Mouse (Mus musculus): Measurements from ENCODE around the gene Nadsyn1.

The Nadsyn1 gene

DNA sequence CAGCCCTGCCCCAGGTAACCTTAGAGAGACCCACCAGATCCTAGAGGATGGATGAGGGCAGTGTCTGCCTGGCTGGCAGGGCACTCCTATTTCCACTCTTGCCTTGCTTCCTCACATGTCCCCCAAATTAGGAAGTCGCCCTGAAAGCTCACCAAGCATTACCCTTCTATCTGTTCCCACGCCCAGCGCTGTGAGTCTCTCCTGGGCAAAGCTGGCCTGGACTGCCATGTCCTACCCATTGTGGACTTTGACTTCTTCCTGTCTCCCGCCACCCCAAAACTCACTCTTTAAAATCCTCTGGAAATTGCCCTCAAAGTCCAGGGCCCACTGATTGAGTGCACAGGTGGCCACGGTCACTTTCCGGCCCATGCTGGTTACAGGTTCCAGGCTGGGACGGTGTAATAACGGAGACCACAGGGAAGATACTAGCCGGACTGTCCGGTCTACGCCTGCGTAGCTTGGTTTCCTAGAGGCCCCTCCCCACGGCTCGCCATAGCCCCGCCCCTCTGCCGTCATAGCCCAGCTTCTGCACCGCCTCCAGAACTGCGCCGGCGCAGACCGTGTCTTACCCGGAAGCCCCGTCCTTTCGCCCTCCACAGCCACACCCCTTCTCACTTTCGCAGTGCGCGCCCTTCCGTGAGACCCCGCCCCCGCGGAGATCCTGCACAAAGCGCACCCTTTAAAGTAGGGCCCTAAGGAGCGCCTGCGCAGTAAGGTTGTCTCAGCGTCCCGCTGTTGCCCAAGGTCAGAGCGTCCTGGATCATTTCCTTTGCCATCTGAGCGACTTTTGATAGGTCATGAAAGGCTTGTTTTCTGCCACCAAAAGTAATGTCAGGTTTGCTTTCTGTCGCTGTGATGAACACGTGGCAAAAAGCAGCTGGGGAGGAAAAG lies at the start of gene Nadsyn1, which contains the start of gene Dhcr7:
TSS of gene Nadsyn1 (minus strand) at position 475 of the 891 bp plus-strand sequence.
TSS of gene Dhcr7 (plus strand) at position 771 of the 891 bp plus-strand sequence.
- DNase-seq (ENCODE audit: low spot score in 2 of 2): peak; percentile 99

DNA sequence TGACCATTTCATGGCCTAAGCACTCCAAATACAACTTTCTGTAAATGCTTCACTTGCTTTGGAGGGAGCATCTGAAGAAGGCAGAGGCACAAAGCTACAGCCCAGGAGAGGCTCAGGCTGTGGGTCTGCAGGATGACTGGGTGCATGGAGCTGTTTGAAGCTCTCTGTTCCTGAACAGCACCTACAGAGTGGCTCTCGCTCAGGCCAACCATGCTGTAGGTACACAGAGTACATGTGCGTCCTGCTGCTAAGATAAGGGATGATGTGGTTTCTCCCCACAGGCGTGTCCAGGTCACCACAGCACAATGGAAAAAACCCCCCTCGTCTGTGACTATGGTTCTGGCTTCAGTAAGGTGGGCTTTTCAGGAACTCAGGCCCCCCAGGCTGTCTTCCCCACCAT lies 46.2 kb upstream of the Nadsyn1 start:
- DNase-seq (ENCODE audit: low spot score in 2 of 2): no peak

DNA sequence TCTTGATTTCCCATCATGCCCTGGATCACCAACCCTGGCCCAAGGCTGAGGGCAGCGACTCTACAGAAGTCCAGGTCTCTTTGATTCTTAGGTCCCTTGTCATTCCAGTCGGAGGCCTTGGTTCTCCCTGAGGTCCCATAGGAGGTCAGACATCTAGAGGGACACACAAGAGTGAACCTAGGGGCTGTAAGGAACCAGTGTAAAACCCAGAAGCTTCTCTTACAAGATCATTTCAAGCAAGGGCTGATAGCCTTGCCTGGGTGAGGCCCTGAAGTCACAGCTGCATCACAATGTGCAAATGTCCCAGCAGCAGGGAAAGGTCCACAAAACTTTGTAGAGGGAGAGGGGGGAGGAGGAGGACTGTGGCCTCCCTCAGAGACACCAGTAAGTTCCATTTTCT lies 43.9 kb upstream of the Nadsyn1 start, which contains the start of gene Gm498:
TSS of gene Gm498 (plus strand) at position 301 of the 400 bp plus-strand sequence.
- no peak for DNase-seq (ENCODE audit: low spot score in 2 of 2)

DNA sequence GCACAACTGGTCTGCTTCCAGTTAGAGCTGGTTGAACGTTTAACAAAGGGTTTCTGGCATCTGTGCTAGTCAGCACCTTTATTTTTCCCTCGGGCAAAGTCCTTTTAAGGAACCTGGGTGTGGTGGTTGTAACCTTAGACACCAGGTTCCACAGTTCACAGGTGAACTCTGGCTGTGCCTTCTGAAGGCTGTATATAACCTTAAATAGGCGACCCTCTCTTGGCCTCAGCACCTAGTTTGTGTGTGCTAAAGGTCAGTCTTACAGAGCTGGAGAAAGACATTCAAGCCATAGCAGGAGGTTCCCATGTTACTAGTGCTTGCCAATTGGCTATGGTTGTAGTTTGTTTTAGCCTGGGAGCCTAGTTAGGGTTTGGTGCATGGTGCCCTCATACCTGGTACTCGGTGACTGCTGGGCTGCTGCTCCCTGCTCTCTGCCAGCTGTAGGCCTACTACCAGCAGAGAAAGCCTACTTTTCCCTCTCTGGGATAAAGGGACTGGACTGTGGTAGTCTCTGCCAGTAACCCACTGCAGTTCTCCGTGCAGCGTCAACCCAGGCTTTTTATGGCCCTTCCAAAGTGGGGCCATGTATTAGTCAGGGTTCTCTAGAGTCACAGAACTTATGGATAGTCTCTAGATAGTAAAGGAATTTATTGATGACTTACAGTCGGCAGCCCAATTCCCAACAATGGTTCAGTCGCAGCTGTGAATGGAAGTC lies 26.3 kb upstream of the Nadsyn1 start:
- no peak for DNase-seq (ENCODE audit: low spot score in 2 of 2)

DNA sequence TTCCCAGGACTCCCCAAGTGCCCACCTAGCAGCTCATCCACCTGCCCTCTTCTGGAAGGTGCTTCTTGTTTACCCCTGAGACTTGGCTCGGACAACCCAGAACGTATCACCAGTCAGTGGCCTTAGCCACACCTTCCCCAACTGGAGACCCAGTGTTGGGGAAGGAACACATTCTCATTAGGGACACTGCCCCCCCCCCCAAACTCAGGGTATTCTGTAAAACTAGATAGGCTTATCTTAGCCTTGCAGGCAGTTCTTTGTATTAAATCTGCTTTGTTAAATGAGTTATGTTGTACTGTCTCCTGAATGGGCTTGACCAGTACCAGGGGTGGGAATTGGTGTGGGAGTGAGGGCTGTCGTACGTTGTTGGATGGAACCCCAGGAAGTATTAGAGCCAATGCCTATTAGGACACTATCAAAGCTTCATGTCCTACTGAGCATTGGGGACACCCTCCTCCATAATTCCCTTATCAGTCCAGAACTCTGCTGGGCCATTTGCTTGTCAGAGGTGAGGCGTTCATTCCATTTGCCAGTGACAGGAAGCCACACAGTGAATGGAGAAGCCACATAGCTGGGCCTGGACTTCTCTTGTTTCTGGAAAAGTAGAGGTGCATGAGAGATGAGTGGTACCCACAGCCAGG lies 25.6 kb upstream of the Nadsyn1 start:
- DNase-seq (ENCODE audit: low spot score in 2 of 2): no peak

DNA sequence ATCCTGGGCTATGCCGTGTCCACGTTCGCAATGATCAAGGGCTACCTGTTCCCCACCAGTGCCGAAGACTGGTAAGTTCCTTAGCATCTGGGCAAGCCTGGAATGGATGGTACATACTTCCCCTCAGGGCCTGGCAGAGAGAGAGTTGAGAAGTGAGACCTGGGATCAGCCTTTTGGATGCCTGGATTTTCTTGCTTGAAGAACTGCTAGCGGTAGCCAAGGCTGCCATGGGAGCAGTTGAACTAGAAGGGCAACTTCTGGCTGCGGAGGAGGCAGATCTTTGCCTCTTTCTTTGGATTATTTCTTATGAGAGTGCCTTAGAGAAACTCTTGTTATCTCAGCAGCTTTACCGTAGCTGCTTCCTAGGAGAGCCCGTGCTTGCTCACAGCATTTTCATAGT lies 18.7 kb upstream of the Nadsyn1 start:
- DNase-seq (ENCODE audit: low spot score in 2 of 2): no peak

DNA sequence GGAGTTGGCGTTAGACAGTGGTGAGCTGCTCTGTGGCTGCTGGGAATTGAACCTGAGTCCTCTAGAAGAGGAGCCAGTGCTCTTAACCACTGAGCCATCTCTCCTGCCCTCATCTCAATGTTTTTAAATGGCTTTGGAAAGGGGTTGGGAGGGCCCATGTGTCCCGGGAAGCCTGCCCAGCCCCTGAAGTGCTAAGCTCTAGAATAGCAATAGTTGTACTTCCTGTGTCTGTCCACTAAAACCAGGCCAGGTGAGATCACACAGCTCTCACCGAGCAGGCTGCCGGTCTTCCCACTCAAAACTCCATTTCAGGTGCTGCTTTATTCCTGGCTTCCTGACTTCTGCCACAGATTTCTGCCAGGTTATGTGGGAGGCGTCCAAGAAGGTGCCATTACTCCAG lies 17.5 kb upstream of the Nadsyn1 start:
- no peak for DNase-seq (ENCODE audit: low spot score in 2 of 2)

DNA sequence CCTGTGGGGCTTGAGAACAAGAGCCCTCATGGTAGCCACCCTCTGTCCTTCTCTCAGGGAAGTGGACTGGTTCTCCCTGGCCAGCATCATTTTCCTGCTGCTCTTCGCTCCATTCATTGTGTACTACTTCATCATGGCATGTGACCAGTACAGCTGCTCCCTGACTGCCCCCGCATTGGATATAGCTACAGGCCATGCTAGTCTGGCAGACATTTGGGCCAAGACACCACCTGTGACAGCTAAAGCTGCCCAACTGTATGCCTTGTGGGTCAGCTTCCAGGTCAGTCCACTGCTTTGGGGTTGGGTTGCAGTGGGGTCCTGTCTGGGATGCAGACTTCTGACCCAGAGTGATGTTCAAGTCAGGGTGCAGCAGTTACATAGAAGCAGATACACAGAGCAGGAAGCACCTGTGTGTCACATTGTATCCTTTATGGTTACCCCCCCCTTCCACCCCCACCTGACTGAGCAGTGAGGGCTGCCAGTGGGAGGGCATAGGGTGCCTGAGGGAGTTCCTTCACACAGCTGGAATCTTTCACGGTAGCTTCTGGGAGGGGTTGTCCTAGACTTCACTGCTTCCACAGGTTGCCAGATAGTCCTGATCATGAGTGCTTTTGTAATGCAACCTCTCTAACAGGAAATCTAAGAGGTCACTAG lies 15.2 kb upstream of the Nadsyn1 start:
- DNase-seq (ENCODE audit: low spot score in 2 of 2): no peak

DNA sequence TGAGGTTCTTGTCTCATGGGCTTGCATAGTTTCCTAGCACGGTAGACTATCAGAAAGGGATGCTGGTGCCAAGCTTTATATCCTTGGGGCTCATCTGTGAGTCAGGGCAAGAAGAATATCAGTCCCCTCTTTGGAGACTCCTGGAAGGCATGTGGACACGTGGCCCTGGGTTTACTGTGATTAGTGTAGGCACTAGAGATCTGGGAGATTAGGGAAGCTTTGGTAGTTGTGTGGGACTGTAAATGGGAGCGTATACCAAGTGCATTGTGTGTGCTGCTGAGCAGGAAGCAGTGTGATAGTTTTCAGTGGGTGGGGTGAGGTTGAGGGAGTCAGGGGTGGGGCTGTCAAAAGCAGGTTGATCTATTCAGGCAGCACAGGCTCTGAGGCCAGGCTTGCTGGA lies 12.3 kb upstream of the Nadsyn1 start:
- no peak for DNase-seq (ENCODE audit: low spot score in 2 of 2)

DNA sequence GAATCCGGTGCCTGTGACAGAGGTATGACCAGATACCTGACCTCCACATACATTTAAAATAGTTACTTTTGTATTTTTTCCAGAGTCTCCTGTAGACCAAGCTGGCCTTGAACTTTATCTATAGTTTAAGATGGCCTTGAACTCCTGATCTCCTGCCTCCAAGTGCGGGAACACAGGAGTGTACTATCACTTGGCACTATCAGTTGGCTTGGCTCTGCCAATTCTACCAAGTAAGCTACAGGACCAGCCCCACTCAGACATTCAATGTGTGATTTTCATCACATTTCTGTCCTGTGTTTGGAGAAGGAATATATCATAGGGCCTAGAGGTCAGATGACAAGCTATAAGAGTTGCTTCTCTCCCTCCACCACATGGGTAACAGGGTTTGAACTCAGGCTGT lies 11.7 kb upstream of the Nadsyn1 start:
- no peak for DNase-seq (ENCODE audit: low spot score in 2 of 2)

DNA sequence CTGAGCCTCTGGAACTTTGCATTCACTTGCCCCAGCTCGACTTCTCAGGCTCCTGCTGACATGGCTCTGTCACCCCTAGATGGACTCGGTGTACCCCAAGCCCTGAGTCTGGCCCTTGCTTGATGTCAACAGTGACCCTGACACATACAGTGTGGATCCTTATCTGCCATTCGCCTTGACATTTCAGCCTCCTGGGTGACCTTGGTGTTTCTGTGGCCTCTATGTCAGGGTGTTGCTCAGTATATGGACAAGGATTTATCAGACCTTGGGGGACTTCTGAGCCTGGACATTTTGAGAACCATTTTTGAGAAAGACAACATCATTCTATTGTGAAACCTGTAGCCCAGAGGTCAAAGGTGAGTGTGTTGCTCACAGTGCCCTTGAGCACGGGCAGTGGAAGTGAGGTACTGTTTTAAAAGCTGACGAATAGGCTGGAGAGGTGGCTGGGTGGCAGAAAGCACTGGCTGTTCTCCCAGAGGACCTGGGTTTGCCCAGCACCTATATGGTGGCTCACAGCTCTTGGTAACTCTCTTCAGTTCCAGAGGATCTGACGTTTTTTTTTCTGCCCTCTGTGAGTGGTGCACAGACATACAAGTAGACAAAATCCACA lies 11.0 kb upstream of the Nadsyn1 start:
- DNase-seq (ENCODE audit: low spot score in 2 of 2): no peak

DNA sequence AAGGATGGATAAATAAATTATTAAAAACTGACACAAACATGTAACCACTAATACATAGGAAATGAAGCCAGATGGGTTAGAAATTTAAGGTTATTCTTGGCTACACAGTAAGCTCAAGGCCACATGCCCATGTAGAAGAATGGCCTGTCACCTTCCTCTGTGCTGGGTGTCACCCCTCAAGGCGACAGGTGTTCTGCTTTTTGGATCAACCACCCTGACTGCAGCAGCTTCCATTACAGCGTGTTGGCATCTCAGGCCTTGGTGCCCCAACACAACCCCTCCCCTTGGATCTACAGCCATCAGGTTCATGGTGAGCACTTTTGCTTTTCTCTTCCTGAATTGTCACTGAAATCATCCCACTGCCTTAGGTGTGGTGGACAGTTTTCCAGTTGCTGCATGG lies 10.0 kb upstream of the Nadsyn1 start:
- DNase-seq (ENCODE audit: low spot score in 2 of 2): no peak

DNA sequence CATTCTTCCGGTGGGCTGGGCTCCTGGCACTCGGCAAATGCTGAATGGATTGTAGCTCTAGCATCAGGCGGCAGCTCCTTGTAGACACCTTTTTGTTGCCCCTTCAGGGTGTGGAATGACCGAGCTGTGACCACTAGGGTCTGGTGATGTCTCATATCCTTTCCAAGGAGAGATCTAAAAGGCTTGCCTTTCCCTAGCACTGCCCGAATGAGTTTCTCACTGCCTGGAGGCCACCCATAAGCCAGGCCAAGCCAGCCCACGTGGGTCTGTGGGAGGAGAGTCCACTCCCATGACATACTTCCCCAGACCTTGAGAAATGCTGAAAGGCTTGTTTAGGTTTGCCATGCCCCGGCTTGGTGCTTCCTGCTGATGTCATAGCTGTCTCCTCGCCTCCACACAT lies 9.5 kb upstream of the Nadsyn1 start:
- DNase-seq (ENCODE audit: low spot score in 2 of 2): peak in 1 of 2 experiments; percentile 47

DNA sequence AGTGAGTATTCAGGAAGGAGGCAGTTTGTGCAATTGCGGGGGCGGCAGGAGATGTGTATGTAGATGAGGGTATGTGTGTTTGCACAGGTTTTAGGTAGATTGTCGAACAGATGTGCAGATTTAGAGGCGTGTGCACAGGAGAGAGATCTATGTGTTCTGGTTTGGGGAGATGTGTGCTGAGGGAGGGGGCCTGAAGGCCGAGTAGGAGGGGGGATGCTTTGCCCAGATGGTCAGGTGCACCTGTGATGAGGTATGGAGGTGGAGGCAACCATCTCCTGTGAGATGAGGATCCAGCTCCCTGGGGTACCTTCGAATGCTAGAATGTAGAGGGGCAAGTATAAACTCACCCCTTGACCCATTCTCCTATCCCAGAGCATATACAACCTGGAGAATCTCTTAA lies 7.8 kb upstream of the Nadsyn1 start:
- no peak for DNase-seq (ENCODE audit: low spot score in 2 of 2)

DNA sequence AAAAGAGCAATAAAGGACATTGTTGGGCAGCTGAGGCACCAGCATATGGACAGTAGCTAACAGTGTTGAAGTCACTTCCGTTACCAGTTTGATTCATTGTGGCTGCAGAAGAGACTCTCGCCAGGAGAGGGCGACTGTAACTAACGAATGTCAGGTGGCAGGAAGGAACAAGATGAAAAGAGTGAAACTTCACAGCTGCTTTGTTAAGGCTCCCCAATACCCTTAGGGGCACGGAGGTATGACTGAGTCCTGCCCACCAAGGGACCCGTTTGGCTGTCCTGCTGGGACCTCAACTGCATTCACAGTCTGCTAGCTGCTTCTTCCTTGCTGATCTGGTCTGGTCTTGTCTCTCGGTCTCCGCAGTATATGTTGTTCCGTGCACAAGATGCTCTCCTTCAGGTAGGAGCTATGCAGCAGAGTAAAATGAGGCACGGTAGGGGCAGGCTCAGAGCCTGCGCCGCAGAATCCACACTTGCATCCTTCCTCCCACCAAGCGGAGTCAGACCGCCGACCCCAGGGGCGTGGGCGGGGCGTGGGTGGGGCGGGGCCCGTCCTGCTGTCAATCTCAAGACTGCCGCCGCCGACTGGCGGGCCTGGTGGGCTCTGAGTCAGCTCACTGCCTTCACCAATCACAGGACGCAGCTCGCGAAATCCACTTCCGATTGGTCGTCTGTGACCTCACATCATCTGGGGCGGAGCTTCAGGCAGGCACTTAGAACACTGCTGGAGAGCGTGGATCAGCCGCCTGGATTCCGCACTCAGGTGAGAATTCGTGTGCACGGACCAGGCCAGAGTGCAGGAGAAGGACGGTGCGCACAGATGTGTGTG lies 7.1 kb upstream of the Nadsyn1 start:
- DNase-seq (ENCODE audit: low spot score in 2 of 2): peak; percentile 91 to 92

DNA sequence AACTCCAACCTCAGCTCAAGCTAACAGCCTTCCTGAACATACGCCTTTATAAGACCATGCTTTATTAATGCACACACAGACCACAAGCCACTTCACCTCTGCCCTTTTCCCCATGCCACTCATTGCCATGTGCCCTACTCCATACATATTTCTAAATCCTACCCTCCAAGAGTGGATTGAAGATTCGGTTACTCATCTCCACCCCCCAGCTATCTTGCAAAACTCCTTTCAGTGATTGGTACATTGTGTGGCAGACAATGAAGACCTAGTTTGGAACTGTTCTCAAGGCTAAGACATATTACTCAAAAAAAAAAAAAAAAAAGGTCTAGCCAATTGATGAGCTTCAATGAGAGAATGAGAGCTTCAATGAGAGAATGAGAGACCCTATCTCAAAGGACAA lies 4.3 kb upstream of the Nadsyn1 start:
- no peak for DNase-seq (ENCODE audit: low spot score in 2 of 2)

DNA sequence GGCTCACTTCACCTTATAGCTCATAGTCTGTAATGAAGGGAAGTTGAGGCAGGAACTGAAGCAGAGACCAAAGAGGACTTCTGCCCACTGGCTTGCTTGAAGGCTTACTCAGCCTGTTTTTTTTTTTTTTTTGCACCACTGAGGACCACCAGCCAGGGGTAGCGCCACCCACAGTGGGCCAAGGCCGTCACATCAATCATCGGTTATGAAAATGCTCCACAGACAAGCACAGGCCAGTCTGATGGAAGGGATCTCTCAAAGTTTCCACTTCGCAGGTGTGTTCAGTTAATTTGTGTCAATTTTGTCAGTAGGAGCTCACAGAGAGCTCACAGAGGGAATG lies 587 bp upstream of the Nadsyn1 start:
- DNase-seq (ENCODE audit: low spot score in 2 of 2): no peak

DNA sequence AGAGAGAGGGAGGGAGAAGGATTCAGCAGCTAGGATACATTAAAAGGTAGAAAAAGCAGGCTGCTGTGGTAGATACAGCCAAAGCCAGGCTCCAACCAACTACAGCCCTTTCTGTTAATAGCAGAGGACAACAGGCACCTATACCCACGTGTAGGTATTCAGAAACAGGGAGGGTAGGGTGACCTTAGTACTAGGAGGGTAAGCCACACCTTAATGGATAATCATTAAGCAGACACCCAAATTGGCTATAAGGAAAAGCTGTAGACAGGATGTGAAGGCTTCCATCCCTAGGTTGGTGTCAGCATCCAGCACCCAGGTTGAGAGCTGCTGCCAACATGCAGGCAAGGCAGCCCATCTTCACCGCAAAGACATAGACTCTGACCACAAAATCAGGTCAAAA lies 1.4 kb downstream of the Nadsyn1 start:
- DNase-seq (ENCODE audit: low spot score in 2 of 2): no peak

DNA sequence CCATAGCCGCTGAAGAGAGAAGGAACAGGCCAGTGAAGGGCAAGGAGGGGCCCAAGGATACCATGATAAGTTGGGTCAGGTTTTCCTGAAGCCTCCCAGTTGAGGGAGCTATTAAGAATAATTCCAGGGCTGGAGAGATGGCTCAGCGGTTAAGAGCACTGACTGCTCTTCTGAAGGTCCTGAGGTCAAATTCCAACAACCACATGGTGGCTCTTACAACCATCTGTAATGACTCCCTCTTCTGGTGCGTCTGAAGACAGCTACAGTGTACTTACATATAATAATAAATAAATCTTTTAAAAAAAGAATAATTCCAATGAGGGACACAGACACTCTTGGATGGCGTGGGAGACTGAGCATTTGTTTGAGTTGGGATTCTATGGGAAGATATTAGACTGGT lies 3.4 kb downstream of the Nadsyn1 start:
- DNase-seq (ENCODE audit: low spot score in 2 of 2): no peak

DNA sequence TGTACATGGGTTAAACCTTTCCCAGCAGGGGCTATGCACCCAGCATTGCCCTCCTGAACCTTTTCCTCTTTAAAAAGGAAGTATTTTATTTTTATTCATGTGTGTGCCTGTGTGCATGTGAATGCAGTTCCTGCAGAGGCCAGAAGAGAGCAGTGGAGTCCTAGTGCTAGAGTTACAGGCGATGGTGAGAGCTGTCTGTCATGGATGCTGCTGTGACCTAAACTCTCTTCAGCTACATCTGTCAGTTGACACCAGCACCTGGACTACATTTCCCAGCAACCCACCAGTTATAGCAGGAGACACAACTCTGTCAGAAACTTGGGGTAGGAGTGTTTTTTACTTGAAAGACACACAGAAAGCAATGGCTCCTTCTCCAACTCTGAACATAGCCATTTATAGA lies 13.7 kb downstream of the Nadsyn1 start:
- no peak for DNase-seq (ENCODE audit: low spot score in 2 of 2)

DNA sequence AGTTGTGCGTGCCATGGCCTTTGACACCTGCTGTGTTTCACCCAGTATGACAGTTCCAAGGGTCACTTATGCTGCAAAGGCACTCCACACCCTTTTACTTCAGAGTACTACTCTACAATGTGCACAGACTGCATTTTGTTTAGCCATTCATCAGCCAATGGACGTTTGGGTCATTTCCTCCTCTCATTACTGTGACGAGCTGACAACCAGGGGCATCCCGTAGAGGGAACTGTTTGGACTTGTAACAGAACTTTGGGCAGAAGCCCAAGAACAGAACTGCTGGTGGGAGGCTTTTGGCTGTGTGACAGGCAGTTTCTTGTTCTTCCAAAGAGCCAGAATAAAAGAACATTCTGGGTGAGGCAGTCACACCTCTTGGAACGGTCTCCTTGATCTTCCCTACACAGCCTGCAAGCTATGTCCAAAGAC lies 17.4 kb downstream of the Nadsyn1 start:
- DNase-seq (ENCODE audit: low spot score in 2 of 2): no peak

Measured in urinary bladder, postnatal 4 days (tissue).